Mouse (Mus musculus) thymus, adult 2 months (tissue): ENCODE measurements around the gene Tas2r143. TPM values are rescaled to one million over a fixed set of nuclear protein-coding genes. Genes with fewer than 3 reads are reported as not detected.

Source experiments
- DNase-seq: peaks from one replicate; pipeline ENCODE4 v3.0.0; 2021
- H3K27ac ChIP-seq: fragments of 200-500 bp; 2 replicates; pipeline ENCODE4 v1.5.1; 2012; ENCODE audit warnings: low read length, control low read depth; ENCODE audit not compliant: control insufficient read depth, insufficient read depth
- H3K27me3 ChIP-seq: fragments of 200-500 bp; 2 replicates; pipeline ENCODE4 v1.6.1; 2012; ENCODE audit warnings: mild to moderate bottlenecking, low read length, moderate library complexity, mixed read lengths; ENCODE audit not compliant: control insufficient read depth, insufficient read depth
- H3K36me3 ChIP-seq: fragments of 200-500 bp; 2 replicates; pipeline ENCODE4 v1.6.1; 2012; ENCODE audit warnings: mild to moderate bottlenecking, low read length, moderate library complexity; ENCODE audit not compliant: control insufficient read depth, insufficient read depth
- H3K4me1 ChIP-seq: fragments of 200-500 bp; replicated peaks from 2 replicates; pipeline ENCODE4 v1.6.1; 2012; ENCODE audit warnings: low read length; ENCODE audit not compliant: control insufficient read depth, insufficient read depth
- H3K4me3 ChIP-seq: fragments of 200-500 bp; 2 replicates; pipeline ENCODE4 v1.5.1; 2012; ENCODE audit warnings: mild to moderate bottlenecking, low read length, control low read depth, moderate library complexity; ENCODE audit not compliant: control insufficient read depth, insufficient read depth
- CTCF ChIP-seq: fragments of 200-500 bp; IDR thresholded peaks from 2 replicates; pipeline ENCODE4 v1.5.1; 2012; ENCODE audit warnings: mild to moderate bottlenecking, control low read depth, low read length, moderate library complexity, borderline replicate concordance; ENCODE audit not compliant: control insufficient read depth, poor library complexity, insufficient read depth; ENCODE audit errors: extremely low read depth
- POLR2A ChIP-seq: fragments of 200-500 bp; IDR thresholded peaks from 2 replicates; pipeline ENCODE4 v1.6.1; 2012; ENCODE audit warnings: mild to moderate bottlenecking, low read length, control low read depth, moderate library complexity; ENCODE audit not compliant: control insufficient read depth, poor library complexity, insufficient read depth; ENCODE audit errors: extremely low read depth
- WGBS: fragments of 180-500 bp; shearing (Covaris S2); methylation state at CpG from one replicate; pipeline ENCODE4 v1.1.7; 2018; 5-methylcytosine and 5-hydroxymethylcytosine counted together
- polyA plus RNA-seq: library from polyadenylated mRNA; depleted of rRNA; stranded (reverse); fragments of >200 nt; gene quantifications from 2 replicates; pipeline ENCODE4 v1.2.3, GENCODE M21; 2012

Tas2r143 gene
- polyA plus RNA-seq, 1 experiment = 0.55 TPM

DNA sequence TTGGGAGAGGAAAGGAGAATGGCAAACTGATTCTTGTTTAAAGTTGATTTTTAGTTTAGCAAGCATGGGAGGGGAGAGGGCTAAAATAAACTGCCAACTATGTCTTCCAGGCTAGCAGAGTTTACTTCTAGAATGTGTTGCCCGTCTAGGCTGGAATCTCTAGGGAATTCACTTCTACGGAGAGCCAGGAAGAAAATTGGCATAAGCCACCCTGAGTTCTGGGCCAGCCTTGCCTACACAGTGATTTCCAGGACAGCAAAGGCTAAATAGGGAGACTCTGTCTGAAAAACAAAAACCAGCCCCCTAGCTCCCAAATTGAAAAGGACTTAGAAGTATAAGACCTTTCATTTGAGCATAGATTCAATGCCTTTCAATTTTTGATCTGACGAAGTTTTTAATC lies 20.5 kb upstream of the Tas2r143 start:
- no peak for DNase-seq
- H3K36me3 ChIP-seq = no peaks in the 10 kb centered on the region
- H3K27me3 ChIP-seq = no peaks in the 10 kb centered on the region
- 97% methylated on average over 3 of the region's 3 CpGs for WGBS
- TF ChIP-seq CTCF (no peak), POLR2A (no peak)
- H3K27ac ChIP-seq = no peak overlapping the region
- no peak overlapping the region for H3K4me3 ChIP-seq
- H3K4me1 ChIP-seq = peaks cover 10% of the 10 kb centered on the region

DNA sequence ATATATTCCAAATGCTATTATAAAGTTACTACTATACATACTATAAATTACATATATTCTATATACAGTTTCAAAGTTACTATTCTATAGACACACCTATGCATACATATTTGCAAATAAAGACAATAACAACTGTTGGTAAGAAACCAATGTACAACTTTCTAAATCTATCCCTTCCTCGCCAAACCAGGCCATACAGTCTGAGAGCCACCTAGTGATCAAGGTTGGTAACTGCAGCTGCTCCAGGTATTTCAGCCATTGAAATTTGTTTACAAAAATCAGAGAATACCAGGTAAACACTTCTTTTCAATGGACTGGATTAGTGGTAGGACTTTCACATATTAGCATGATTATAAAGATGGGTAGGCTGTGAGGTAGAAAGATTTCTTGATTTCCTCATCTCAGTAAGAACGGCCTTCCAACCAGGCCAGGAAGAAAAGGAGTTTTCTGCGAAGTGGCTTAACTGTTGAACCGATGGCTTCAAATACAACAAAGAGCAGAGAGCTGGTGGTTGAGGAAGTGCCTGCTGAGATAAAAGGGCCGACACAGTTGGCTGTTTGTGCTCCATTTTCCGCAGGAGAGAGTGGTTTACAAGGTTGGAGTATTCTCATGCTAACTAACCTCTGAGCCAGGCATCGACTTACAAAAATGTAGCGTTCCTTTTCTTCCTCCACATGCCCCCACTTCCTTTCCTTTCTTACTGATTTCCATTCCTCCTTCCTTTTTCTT lies 19.5 kb upstream of the Tas2r143 start:
- H3K27me3 ChIP-seq = no peaks in the 10 kb centered on the region
- 14% methylated on average over 8 of the region's 8 CpGs for WGBS
- DNase-seq = peak; percentile 53
- H3K4me3 ChIP-seq = no peak overlapping the region
- H3K4me1 ChIP-seq = peaks cover 13% of the 10 kb centered on the region
- peak overlapping the region; percentile 82; the same call in 1 of the 2 replicates for H3K27ac ChIP-seq
- no peaks in the 10 kb centered on the region for H3K36me3 ChIP-seq
- TF ChIP-seq POLR2A (no peak), CTCF (no peak)

DNA sequence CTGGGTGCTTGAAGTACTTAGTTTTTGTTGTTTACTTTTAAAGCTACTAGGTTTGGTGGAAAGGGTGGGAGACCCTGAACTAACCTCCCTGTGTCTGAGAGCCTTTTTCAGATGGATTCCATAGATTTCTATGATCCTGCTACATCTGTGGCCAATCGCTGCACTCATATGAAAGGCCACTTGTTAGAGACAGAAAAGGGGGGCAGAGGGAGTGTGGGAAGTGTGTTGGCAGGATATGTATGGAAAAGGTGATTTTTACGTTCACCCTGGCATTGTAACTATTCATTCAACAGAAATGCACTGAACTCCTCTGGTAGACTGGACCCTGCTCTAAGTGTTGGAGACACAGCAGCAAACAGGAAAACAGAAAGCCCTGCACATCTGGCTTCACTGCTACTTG lies 18.8 kb upstream of the Tas2r143 start:
- Histone ChIP-seq H3K4me1 (peaks cover 15% of the 10 kb centered on the region), H3K4me3 (no peak overlapping the region), H3K27ac (no peak overlapping the region; the same call in 1 of the 2 replicates), H3K36me3 (no peaks in the 10 kb centered on the region), H3K27me3 (no peaks in the 10 kb centered on the region)
- TF ChIP-seq POLR2A = no peak
- TF ChIP-seq CTCF = no peak
- 89% methylated on average over 2 of the region's 2 CpGs for WGBS
- DNase-seq = no peak

DNA sequence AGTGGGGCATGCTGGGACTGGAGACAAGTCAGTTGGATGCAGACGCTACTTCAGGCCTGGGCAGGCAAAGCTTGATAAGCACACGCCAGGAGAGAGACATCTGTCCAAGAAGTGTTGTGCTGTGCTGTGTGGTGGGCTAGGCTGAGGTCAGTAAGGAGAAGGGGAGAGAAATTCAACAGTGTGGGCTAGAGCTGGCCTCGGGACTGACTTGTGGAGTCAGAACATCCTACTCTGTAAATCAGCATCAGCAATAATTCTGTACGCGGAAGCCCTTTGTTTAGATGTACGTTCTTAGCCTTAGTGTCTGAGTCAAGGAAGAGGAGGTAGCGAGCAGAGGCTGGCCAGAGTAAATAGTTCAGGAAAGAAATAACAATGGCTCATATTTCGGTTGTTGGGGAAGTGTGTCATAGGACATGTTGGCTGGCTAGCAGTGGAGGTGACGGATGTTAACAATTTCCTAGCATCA lies 18.1 kb upstream of the Tas2r143 start:
- Histone ChIP-seq H3K4me1 (peaks cover 15% of the 10 kb centered on the region), H3K27ac (0 out of 2 replicates have a peak overlapping the region, but pooled peaks have one; percentile 19), H3K27me3 (no peaks in the 10 kb centered on the region), H3K36me3 (no peaks in the 10 kb centered on the region), H3K4me3 (no peak overlapping the region)
- TF ChIP-seq POLR2A (no peak), CTCF (no peak)
- 88% methylated on average over 9 of the region's 9 CpGs for WGBS
- no peak for DNase-seq

GRCm38 (mm10) chr6:42383360-42383759 lies 16.7 kb upstream of the Tas2r143 start:
- no peak overlapping the region for H3K27ac ChIP-seq
- WGBS = 92% methylated on average over 5 of the region's 5 CpGs
- no peaks in the 10 kb centered on the region for H3K36me3 ChIP-seq
- H3K27me3 ChIP-seq = no peaks in the 10 kb centered on the region
- TF ChIP-seq CTCF (no peak), POLR2A (no peak)
- DNase-seq = no peak
- H3K4me1 ChIP-seq = peaks cover 15% of the 10 kb centered on the region
- H3K4me3 ChIP-seq = no peak overlapping the region

DNA sequence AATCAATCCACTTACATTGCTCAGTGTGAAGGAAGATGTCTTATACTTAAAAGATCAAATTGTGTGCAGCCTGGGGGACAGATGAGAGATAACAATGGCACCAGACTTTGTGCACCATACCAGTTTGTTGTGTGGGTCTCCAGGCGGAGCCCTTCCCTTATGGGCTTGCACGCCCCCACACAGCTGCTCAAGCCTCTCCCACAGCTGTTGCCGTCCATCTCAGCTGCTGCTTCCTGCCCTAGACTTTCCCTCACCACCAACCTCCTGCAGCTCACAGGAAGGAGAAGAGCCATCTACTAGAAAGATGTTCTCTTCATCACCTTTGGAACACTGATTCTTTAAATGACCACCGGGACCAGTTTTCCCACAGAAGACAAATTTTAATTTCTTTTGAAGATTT lies 14.4 kb upstream of the Tas2r143 start:
- TF ChIP-seq CTCF = no peak
- no peak for TF ChIP-seq POLR2A
- H3K4me3 ChIP-seq = no peak overlapping the region
- WGBS = 20% methylated on average over 4 of the region's 4 CpGs
- DNase-seq = peak; percentile 42
- H3K27me3 ChIP-seq = no peaks in the 10 kb centered on the region
- H3K27ac ChIP-seq = no peak overlapping the region
- peaks cover 13% of the 10 kb centered on the region for H3K4me1 ChIP-seq
- H3K36me3 ChIP-seq = no peaks in the 10 kb centered on the region
